Mouse (Mus musculus) urinary bladder, postnatal 10 days (tissue): Measurements from ENCODE around the gene Hyal3.

ENCODE experiments used
- DNase-seq: peaks from one replicate; pipeline ENCODE4 v3.0.0; 2022; ENCODE audit warnings: low spot score

Hyal3 gene

GRCm38 (mm10) chr9:107617461-107617860, 36.8 kb downstream of the Hyal3 start:
- DNase-seq, result no peak

- no peak for DNase-seq
Observed at GRCm38 (mm10) chr9:107618098-107618497, 37.5 kb downstream of the Hyal3 start.

GRCm38 (mm10) chr9:107618778-107619545, 38.3 kb downstream of the Hyal3 start:
- DNase-seq, result no peak

GRCm38 (mm10) chr9:107619546-107619879, 38.9 kb downstream of the Hyal3 start:
- DNase-seq, result no peak

GRCm38 (mm10) chr9:107620954-107621353, 40.3 kb downstream of the Hyal3 start:
- DNase-seq, result no peak

- DNase-seq, result no peak
Observed at GRCm38 (mm10) chr9:107624539-107624938, 43.9 kb downstream of the Hyal3 start.

- DNase-seq, result no peak
Observed at GRCm38 (mm10) chr9:107624951-107625350, 44.3 kb downstream of the Hyal3 start.

- DNase-seq, result no peak
Observed at GRCm38 (mm10) chr9:107625351-107626128, 44.9 kb downstream of the Hyal3 start.

GRCm38 (mm10) chr9:107626158-107626843, 45.7 kb downstream of the Hyal3 start:
- no peak for DNase-seq

- DNase-seq, result no peak
Observed at GRCm38 (mm10) chr9:107626844-107627277, 46.2 kb downstream of the Hyal3 start.

GRCm38 (mm10) chr9:107627387-107628255, 47.0 kb downstream of the Hyal3 start:
- no peak for DNase-seq

- no peak for DNase-seq
Observed at GRCm38 (mm10) chr9:107628721-107629410, 48.2 kb downstream of the Hyal3 start.

- no peak for DNase-seq
Observed at GRCm38 (mm10) chr9:107629411-107629730, 48.8 kb downstream of the Hyal3 start.

- DNase-seq, result no peak
Observed at GRCm38 (mm10) chr9:107629901-107630425, 49.3 kb downstream of the Hyal3 start.

GRCm38 (mm10) chr9:107630576-107630975, 50.0 kb downstream of the Hyal3 start:
- no peak for DNase-seq

GRCm38 (mm10) chr9:107631311-107631826, 50.8 kb downstream of the Hyal3 start:
- DNase-seq, result no peak

GRCm38 (mm10) chr9:107631861-107632260, 51.2 kb downstream of the Hyal3 start:
- DNase-seq, result no peak

- DNase-seq, result no peak
Observed at GRCm38 (mm10) chr9:107632478-107632877, 51.9 kb downstream of the Hyal3 start.

GRCm38 (mm10) chr9:107633091-107633660, 52.6 kb downstream of the Hyal3 start:
- peak; percentile 48 for DNase-seq

- DNase-seq, result no peak
Observed at GRCm38 (mm10) chr9:107633661-107634405, 53.2 kb downstream of the Hyal3 start.
